Mouse (Mus musculus): Measurements from ENCODE around the gene Supt4a. TPM values are rescaled to one million over a fixed set of nuclear protein-coding genes. Genes with fewer than 3 reads are reported as not detected.
A peak's percentile ranks its signal among the peaks of the same experiment; 100 is the strongest.

The Supt4a gene
- polyA plus RNA-seq, 1 experiment from 2014 or later, result 180 TPM

GRCm38 (mm10) chr11:87736647-87737134 is 661 bp upstream of the Supt4a start:
- DNase-seq (ENCODE audit: low spot score) (peak; percentile 75), ATAC-seq (replicated peaks; ENCODE audit: insufficient number of reproducible peaks, low FRiP score, low TSS enrichment, low read depth) (peak; percentile 60)
- 3% methylated on average over 31 of the region's 31 CpGs for WGBS
- peak overlapping the region; percentile 72 for H3K4me2 ChIP-seq (ENCODE audit: low read depth, low read length)
- peak overlapping the region; percentile 53; the same call in 1 of the 2 replicates for H3K27ac ChIP-seq (replicated peaks; ENCODE audit: low read depth, low read length)
- peak overlapping the region; percentile 82 for H3K9ac ChIP-seq (replicated peaks; ENCODE audit: low read length)
- no peaks in the 10 kb centered on the region for H3K27me3 ChIP-seq (ENCODE audit: control insufficient read depth, insufficient read depth, low read length)
- H3K36me3 ChIP-seq (replicated peaks; ENCODE audit: control insufficient read depth, insufficient read depth, low read depth, low read length), result no peaks in the 10 kb centered on the region
- peak overlapping the region; percentile 83 for H3K4me3 ChIP-seq (ENCODE audit: low read depth, low read length)
- peaks cover 3% of the 10 kb centered on the region; the same call in 1 of the 2 replicates for H3K4me1 ChIP-seq (ENCODE audit: control insufficient read depth, insufficient read depth, low read length)
- no peaks in the 10 kb centered on the region for H3K9me3 ChIP-seq (replicated peaks; ENCODE audit: control insufficient read depth, low read length)

- DNase-seq (ENCODE audit: low spot score) (no peak), ATAC-seq (replicated peaks; ENCODE audit: insufficient number of reproducible peaks, low FRiP score, low TSS enrichment, low read depth) (no peak)
- Histone ChIP-seq H3K27me3 (ENCODE audit: control insufficient read depth, insufficient read depth, low read length) (no peaks in the 10 kb centered on the region), H3K9ac (replicated peaks; ENCODE audit: low read length) (no peak overlapping the region), H3K4me2 (ENCODE audit: low read depth, low read length) (no peak overlapping the region), H3K9me3 (replicated peaks; ENCODE audit: control insufficient read depth, low read length) (no peaks in the 10 kb centered on the region), H3K36me3 (replicated peaks; ENCODE audit: control insufficient read depth, insufficient read depth, low read depth, low read length) (0 out of 2 replicates have a peak, but pooled peaks cover 2% of the 10 kb centered on the region), H3K4me1 (ENCODE audit: control insufficient read depth, insufficient read depth, low read length) (no peaks in the 10 kb centered on the region), H3K4me3 (ENCODE audit: low read depth, low read length) (no peak overlapping the region), H3K27ac (replicated peaks; ENCODE audit: low read depth, low read length) (no peak overlapping the region)
- WGBS, result 92% methylated on average over 3 of the region's 3 CpGs
Observed at GRCm38 (mm10) chr11:87743691-87744090, 6.3 kb downstream of the Supt4a start.

- no peak overlapping the region for H3K4me3 ChIP-seq (ENCODE audit: low read depth, low read length)
- no peaks in the 10 kb centered on the region for H3K27me3 ChIP-seq (ENCODE audit: control insufficient read depth, insufficient read depth, low read length)
- no peak overlapping the region for H3K27ac ChIP-seq (replicated peaks; ENCODE audit: low read depth, low read length)
- H3K4me2 ChIP-seq (ENCODE audit: low read depth, low read length), result no peak overlapping the region
- ATAC-seq (replicated peaks; ENCODE audit: insufficient number of reproducible peaks, low FRiP score, low TSS enrichment, low read depth) (no peak), DNase-seq (ENCODE audit: low spot score) (no peak)
- 89% methylated on average over 4 of the region's 4 CpGs for WGBS
- H3K36me3 ChIP-seq (replicated peaks; ENCODE audit: control insufficient read depth, insufficient read depth, low read depth, low read length), result 0 out of 2 replicates have a peak, but pooled peaks cover 2% of the 10 kb centered on the region
- H3K9ac ChIP-seq (replicated peaks; ENCODE audit: low read length), result no peak overlapping the region
- H3K9me3 ChIP-seq (replicated peaks; ENCODE audit: control insufficient read depth, low read length), result no peaks in the 10 kb centered on the region
- no peaks in the 10 kb centered on the region for H3K4me1 ChIP-seq (ENCODE audit: control insufficient read depth, insufficient read depth, low read length)
Observed at GRCm38 (mm10) chr11:87744964-87745363, 7.6 kb downstream of the Supt4a start.

GRCm38 (mm10) chr11:87745632-87746555 is 8.5 kb downstream of the Supt4a start:
- Histone ChIP-seq H3K27ac (replicated peaks; ENCODE audit: low read depth, low read length) (no peak overlapping the region), H3K4me2 (ENCODE audit: low read depth, low read length) (no peak overlapping the region), H3K9me3 (replicated peaks; ENCODE audit: control insufficient read depth, low read length) (no peaks in the 10 kb centered on the region), H3K27me3 (ENCODE audit: control insufficient read depth, insufficient read depth, low read length) (no peaks in the 10 kb centered on the region), H3K4me1 (ENCODE audit: control insufficient read depth, insufficient read depth, low read length) (no peaks in the 10 kb centered on the region), H3K9ac (replicated peaks; ENCODE audit: low read length) (no peak overlapping the region), H3K4me3 (ENCODE audit: low read depth, low read length) (no peak overlapping the region), H3K36me3 (replicated peaks; ENCODE audit: control insufficient read depth, insufficient read depth, low read depth, low read length) (0 out of 2 replicates have a peak, but pooled peaks cover 2% of the 10 kb centered on the region)
- ATAC-seq (replicated peaks; ENCODE audit: insufficient number of reproducible peaks, low FRiP score, low TSS enrichment, low read depth) (no peak), DNase-seq (ENCODE audit: low spot score) (no peak)
- WGBS, result 81% methylated on average over 9 of the region's 9 CpGs

- H3K27ac ChIP-seq (replicated peaks; ENCODE audit: low read depth, low read length), result no peak overlapping the region
- H3K4me1 ChIP-seq (ENCODE audit: control insufficient read depth, insufficient read depth, low read length), result no peaks in the 10 kb centered on the region
- no peaks in the 10 kb centered on the region for H3K9me3 ChIP-seq (replicated peaks; ENCODE audit: control insufficient read depth, low read length)
- H3K9ac ChIP-seq (replicated peaks; ENCODE audit: low read length), result no peak overlapping the region
- H3K4me3 ChIP-seq (ENCODE audit: low read depth, low read length), result no peak overlapping the region
- H3K4me2 ChIP-seq (ENCODE audit: low read depth, low read length), result no peak overlapping the region
- H3K36me3 ChIP-seq (replicated peaks; ENCODE audit: control insufficient read depth, insufficient read depth, low read depth, low read length), result 0 out of 2 replicates have a peak, but pooled peaks cover 2% of the 10 kb centered on the region
- 87% methylated on average over 4 of the region's 5 CpGs for WGBS
- no peak for DNase-seq (ENCODE audit: low spot score)
- ATAC-seq (replicated peaks; ENCODE audit: insufficient number of reproducible peaks, low FRiP score, low TSS enrichment, low read depth), result no peak
- H3K27me3 ChIP-seq (ENCODE audit: control insufficient read depth, insufficient read depth, low read length), result no peaks in the 10 kb centered on the region
Observed at GRCm38 (mm10) chr11:87747312-87747711, 10.0 kb downstream of the Supt4a start.

GRCm38 (mm10) chr11:87747716-87748115 is 10.4 kb downstream of the Supt4a start:
- H3K27me3 ChIP-seq (ENCODE audit: control insufficient read depth, insufficient read depth, low read length), result no peaks in the 10 kb centered on the region
- 0 out of 2 replicates have a peak, but pooled peaks cover 2% of the 10 kb centered on the region for H3K36me3 ChIP-seq (replicated peaks; ENCODE audit: control insufficient read depth, insufficient read depth, low read depth, low read length)
- no peak overlapping the region for H3K4me3 ChIP-seq (ENCODE audit: low read depth, low read length)
- WGBS, result 92% methylated on average over 7 of the region's 7 CpGs
- no peak overlapping the region for H3K9ac ChIP-seq (replicated peaks; ENCODE audit: low read length)
- H3K27ac ChIP-seq (replicated peaks; ENCODE audit: low read depth, low read length), result no peak overlapping the region
- DNase-seq (ENCODE audit: low spot score) (no peak), ATAC-seq (replicated peaks; ENCODE audit: insufficient number of reproducible peaks, low FRiP score, low TSS enrichment, low read depth) (no peak)
- H3K4me1 ChIP-seq (ENCODE audit: control insufficient read depth, insufficient read depth, low read length), result no peaks in the 10 kb centered on the region
- H3K9me3 ChIP-seq (replicated peaks; ENCODE audit: control insufficient read depth, low read length), result no peaks in the 10 kb centered on the region
- no peak overlapping the region for H3K4me2 ChIP-seq (ENCODE audit: low read depth, low read length)

GRCm38 (mm10) chr11:87748132-87749119 is 11.1 kb downstream of the Supt4a start:
- H3K4me2 ChIP-seq (ENCODE audit: low read depth, low read length), result no peak overlapping the region; the same call in 1 of the 2 replicates
- no peak overlapping the region for H3K9ac ChIP-seq (replicated peaks; ENCODE audit: low read length)
- no peak for ATAC-seq (replicated peaks; ENCODE audit: insufficient number of reproducible peaks, low FRiP score, low TSS enrichment, low read depth)

More at GRCm38 (mm10) chr11:87748132-87749119, 11.1 kb downstream of the Supt4a start:
- H3K4me3 ChIP-seq (ENCODE audit: low read depth, low read length), result no peak overlapping the region
- H3K4me1 ChIP-seq (ENCODE audit: control insufficient read depth, insufficient read depth, low read length), result no peaks in the 10 kb centered on the region
- 36% methylated on average over 19 of the region's 19 CpGs for WGBS
- no peak overlapping the region for H3K27ac ChIP-seq (replicated peaks; ENCODE audit: low read depth, low read length)
- 0 out of 2 replicates have a peak, but pooled peaks cover 2% of the 10 kb centered on the region for H3K36me3 ChIP-seq (replicated peaks; ENCODE audit: control insufficient read depth, insufficient read depth, low read depth, low read length)
- no peak for DNase-seq (ENCODE audit: low spot score)
- H3K27me3 ChIP-seq (ENCODE audit: control insufficient read depth, insufficient read depth, low read length), result no peaks in the 10 kb centered on the region
- no peaks in the 10 kb centered on the region for H3K9me3 ChIP-seq (replicated peaks; ENCODE audit: control insufficient read depth, low read length)

Measured in embryonic facial prominence, embryonic 11.5 days (tissue).